Mouse (Mus musculus) central nervous system, embryonic 14 days (tissue): ENCODE data around the gene Olfr644. TPM values are rescaled to one million over a fixed set of nuclear protein-coding genes. Genes with fewer than 3 reads are reported as not detected.

ENCODE experiments used
- polyA plus RNA-seq: library from polyadenylated mRNA; depleted of rRNA; stranded (reverse); fragments of >200 nt; gene quantifications from 2 replicates; pipeline ENCODE4 v1.2.3, GENCODE M21; 2012; rRNA removed

Olfr644 gene
- not detected in 2 replicates for polyA plus RNA-seq

DNA sequence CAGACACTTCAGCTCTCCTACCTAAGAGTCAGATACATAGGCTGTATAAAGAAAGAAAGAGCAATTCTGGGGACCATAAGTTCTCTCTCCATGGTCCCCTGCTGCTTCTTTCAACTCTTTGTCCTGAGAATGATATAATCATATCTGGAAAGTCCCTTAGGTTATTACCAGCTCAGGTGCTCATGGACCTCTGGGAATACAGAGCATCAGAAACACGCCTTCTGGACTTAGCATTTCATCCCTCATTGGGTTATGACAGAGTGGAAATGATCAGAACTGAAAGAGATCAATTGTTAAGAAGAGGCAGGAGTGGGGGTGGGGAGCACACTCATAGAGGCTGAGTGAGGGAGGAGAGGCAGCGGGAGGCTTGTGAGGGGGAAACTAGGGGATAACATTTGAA is at the start of gene Olfr644:
Olfr644 (minus strand) TSS at position 101 of the 400 bp plus-strand sequence.

DNA sequence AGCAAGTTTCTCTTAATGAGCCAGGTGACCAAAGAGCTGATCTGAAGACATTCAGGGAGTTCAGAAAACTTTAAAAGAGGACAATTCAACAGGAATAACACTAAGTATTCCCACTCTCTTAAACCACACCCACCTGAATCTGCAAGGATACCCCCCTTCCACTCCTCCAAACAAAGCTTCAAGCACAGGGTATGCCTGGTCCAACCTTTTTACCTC is 33.0 kb upstream of the Olfr644 start, which contains the start of gene Olfr646:
Olfr646 (plus strand) TSS at position 117 of the 216 bp plus-strand sequence.

DNA sequence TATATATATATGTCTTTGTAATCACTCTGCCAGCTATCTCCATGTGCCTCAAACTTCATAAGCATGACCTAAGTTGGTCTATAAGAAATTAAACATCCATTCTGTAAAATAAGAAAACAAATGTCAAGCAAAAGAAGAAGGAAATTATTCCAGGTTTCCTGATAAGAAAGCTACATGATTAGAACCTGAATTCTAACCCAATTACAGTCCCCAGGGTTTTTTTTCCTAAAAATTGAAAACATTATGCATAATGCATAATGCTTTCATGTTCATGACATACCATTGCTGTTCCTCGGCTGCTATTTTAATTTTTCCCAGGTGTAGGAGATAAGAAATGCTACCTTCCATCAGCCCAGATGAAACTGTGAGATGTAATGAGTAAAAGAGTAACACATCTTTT is 13.7 kb upstream of the Olfr644 start, which contains the start of gene Olfr645:
Olfr645 (minus strand) TSS at position 101 of the 400 bp plus-strand sequence.

DNA sequence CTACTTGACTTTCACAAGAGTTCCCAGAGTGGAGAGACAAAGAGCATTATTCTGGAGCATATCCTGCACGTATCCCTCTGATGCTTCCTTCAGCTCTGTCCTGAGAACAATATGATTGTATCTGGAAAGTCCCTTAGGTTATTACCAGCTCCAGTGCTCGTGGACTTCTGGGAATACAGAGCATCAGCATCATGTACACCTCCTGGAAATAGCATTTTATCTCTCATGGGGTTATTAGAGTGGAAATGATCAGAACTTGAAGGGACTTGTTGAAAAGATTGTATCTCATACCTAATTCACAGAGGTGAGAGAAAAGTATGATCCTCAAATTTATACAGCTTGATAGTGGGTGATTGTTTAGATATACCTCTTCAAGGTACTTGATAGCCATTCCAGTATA is 10.3 kb downstream of the Olfr644 start, which contains the start of gene 4930516K23Rik:
4930516K23Rik (minus strand) TSS at position 101 of the 400 bp plus-strand sequence.

DNA sequence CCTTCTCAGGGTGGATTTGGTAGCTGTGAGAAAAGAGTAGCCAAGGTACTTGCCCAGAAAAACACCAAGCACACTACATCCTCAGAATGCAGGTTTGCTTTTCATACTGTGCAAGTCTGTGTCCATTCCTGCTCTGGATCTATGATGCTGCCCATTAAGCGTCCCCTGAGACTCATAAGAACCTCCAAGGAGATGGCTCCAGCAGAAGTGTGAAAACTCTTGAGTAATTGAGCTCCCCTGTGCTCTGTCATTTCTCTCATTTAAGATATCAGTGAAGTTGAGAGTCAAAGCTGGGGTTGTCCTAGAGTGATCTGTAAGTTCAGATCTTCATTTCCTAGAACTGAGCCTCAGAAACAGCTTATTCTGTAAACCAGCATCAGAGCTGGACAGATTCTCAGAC is 19.1 kb downstream of the Olfr644 start, which contains the start of gene Olfr642:
Olfr642 (minus strand) TSS at position 101 of the 400 bp plus-strand sequence.

DNA sequence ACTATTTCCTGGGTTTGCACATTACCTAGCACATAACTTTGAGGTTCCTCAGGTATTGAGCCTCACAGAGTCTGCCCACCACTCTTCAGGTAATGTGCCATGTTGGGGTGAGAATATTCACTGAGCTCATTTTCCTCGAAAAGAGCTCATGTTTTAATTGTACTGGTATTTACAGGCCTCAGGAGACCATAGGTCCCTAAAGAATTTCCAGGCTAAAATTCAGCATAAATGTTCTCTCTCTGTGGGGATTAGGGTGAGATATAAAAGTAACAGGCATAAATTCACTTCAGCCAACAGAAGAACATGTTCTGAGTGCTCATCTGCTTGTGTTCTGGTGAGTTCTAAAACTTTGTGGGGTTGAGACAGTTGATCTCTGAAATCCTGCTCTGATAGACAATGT is 36.5 kb downstream of the Olfr644 start, which contains the start of gene Olfr641:
Olfr641 (plus strand) TSS at position 301 of the 400 bp plus-strand sequence.

DNA sequence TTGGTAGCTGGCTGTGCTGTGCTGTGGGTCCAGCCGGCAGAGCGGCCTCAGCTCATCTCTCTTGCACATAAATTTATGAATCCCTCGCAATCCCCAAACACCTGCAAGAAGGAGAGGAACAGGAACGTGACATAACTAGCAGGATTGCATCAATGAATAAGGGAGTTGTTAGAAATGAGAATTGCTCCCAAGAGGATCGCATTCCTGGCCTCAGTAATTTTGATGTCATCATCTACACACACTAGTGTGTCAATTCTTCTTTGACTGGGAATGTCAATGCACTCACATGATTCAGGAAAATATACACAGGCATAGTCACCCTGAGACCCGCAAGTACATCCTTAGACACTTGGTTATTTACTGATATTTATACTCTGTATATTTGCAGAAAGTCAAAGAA is 46.2 kb downstream of the Olfr644 start, which contains the start of gene Olfr640:
Olfr640 (minus strand) TSS at position 101 of the 400 bp plus-strand sequence.

DNA sequence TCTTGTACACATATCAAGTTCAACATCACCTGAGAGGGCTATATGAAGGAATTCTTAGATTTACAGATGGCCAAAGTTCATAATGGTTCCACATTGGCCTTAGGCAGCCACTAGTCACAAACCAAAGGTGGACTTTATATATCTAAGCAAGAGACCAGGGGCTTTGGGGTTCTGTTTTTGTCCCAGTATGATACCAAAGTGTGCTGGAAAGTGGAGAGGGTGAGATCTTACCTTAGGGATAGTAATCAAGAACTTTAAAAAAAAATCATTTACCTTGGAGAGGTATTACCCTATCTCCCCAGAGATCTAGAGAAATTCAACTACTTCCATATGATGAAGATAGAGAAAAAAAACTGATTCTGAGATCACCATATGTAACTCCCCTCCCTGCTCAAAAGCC is 54.5 kb downstream of the Olfr644 start, which contains the start of gene Olfr639:
Olfr639 (minus strand) TSS at position 101 of the 400 bp plus-strand sequence.

Other genes with a start within 250 kb of the Olfr644 start
- 2,826 and 5,558 TPM in 2 replicates for gene Hbb-bs, start 243.8 kb downstream of the Olfr644 start, polyA plus RNA-seq
- gene Hbb-bh2, start 231.3 kb downstream of the Olfr644 start, polyA plus RNA-seq, result not detected in 2 replicates
- 7.1 and 8.0 TPM in 2 replicates for gene Hbb-bh1, start 228.7 kb downstream of the Olfr644 start, polyA plus RNA-seq
- 602 and 840 TPM in 2 replicates for gene Hbb-y, start 218.7 kb downstream of the Olfr644 start, polyA plus RNA-seq
- not detected in 2 replicates for gene Olfr66, start 185.6 kb downstream of the Olfr644 start, polyA plus RNA-seq
- not detected in 2 replicates for gene Olfr64, start 177.4 kb downstream of the Olfr644 start, polyA plus RNA-seq
- not detected in 2 replicates for gene Olfr65, start 168.4 kb downstream of the Olfr644 start, polyA plus RNA-seq
- gene Olfr631, start 143.0 kb downstream of the Olfr644 start, polyA plus RNA-seq, result not detected in 2 replicates
- not detected in 2 replicates for gene Olfr632, start 137.5 kb downstream of the Olfr644 start, polyA plus RNA-seq
- gene Olfr633, start 127.4 kb downstream of the Olfr644 start, polyA plus RNA-seq, result not detected in 2 replicates
- gene Olfr635, start 100.7 kb downstream of the Olfr644 start, polyA plus RNA-seq, result not detected in 2 replicates
- not detected in 2 replicates for gene Olfr638, start 73.1 kb downstream of the Olfr644 start, polyA plus RNA-seq
- gene Olfr639, start 54.6 kb downstream of the Olfr644 start, polyA plus RNA-seq, result not detected in 2 replicates
- not detected in 2 replicates for gene Olfr640, start 46.3 kb downstream of the Olfr644 start, polyA plus RNA-seq
- gene Olfr641, start 36.4 kb downstream of the Olfr644 start, polyA plus RNA-seq, result not detected in 2 replicates
- gene Olfr642, start 19.2 kb downstream of the Olfr644 start, polyA plus RNA-seq, result not detected in 2 replicates
- gene 4930516K23Rik, start 10.4 kb downstream of the Olfr644 start, polyA plus RNA-seq, result not detected in 2 replicates
- gene Olfr645, start 13.6 kb upstream of the Olfr644 start, polyA plus RNA-seq, result not detected in 2 replicates
- gene Olfr646, start 33.0 kb upstream of the Olfr644 start, polyA plus RNA-seq, result not detected in 2 replicates
- gene Ubqln5, start 58.0 kb upstream of the Olfr644 start, polyA plus RNA-seq, result not detected in 2 replicates
- not detected in 2 replicates for gene Olfr643, start 65.5 kb upstream of the Olfr644 start, polyA plus RNA-seq
- gene Ubqln3, start 71.4 kb upstream of the Olfr644 start, polyA plus RNA-seq, result not detected in 2 replicates
- not detected in 2 replicates for gene Ubqlnl, start 78.7 kb upstream of the Olfr644 start, polyA plus RNA-seq
- 0.15 TPM in 1 of 2 replicates, not detected in the other for gene Olfm5, start 93.0 kb upstream of the Olfr644 start, polyA plus RNA-seq
- gene Olfr648, start 111.5 kb upstream of the Olfr644 start, polyA plus RNA-seq, result 0.10 TPM in 2 replicates
- not detected in 2 replicates for gene Olfr649, start 124.1 kb upstream of the Olfr644 start, polyA plus RNA-seq
- gene Trim6, start 146.9 kb upstream of the Olfr644 start, polyA plus RNA-seq, result 0.45 and 0.96 TPM in 2 replicates
- gene Trim34a, start 172.6 kb upstream of the Olfr644 start, polyA plus RNA-seq, result 2.0 and 2.7 TPM in 2 replicates
- gene Trim5, start 216.2 kb upstream of the Olfr644 start, polyA plus RNA-seq, result 0.17 and 0.24 TPM in 2 replicates
- 3.3 and 5.3 TPM in 2 replicates for gene Trim12a, start 243.6 kb upstream of the Olfr644 start, polyA plus RNA-seq